In the genomic region with DNA sequence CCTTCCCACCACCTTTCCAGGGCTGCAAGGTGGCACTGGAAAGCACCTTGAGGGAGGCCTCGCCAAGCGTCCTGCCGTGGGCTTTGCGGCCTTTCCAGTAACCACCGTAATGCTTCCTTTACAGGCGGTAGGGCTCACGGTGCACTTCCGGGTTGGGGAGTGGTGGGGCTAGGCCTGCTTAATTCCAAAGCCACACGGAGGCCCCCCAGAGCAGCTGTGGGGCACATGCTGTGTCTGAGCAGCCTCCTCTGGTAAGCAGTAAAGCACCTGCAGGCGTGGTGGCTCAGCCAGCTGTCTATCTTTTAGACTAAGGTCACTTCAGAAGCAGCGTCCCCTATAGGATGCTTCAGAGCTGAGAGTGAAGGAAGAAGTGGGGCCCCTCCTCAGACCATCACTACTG, we compare ENCODE assay signal across 17 mouse cellular contexts.
"Had no signal": no experiment of that assay in that cellular context is flagged by ENCODE, and none has a peak within 500 bp of the region (broad histone marks: within the 10 kb centered on the region; RNA-seq: fewer than 3 reads in every experiment).

No protein-coding gene starts in this region.

- DNase-seq: kidney, adult 9 months; kidney, postnatal 10 days; kidney, postnatal 4 days; left cerebral cortex, postnatal 4 days; lung, adult 18-20 months; lung, postnatal 10 days; lung, postnatal 4 days; right cerebral cortex, postnatal 14 days had no signal

- H3K27me3 ChIP-seq: limb, embryonic 13.5 days; midbrain, embryonic 15.5 days; neural tube, embryonic 13.5 days had no signal

- ATAC-seq: inflammation-experienced regulatory T-cells, adult 6 months; intestine, postnatal 0 days; midbrain, embryonic 15.5 days had no signal

- H3K4me3 ChIP-seq: layer of hippocampus, adult 2 months; limb, embryonic 13.5 days; midbrain, embryonic 10.5 days; midbrain, embryonic 15.5 days; neural tube, embryonic 13.5 days had no signal

- H3K4me1 ChIP-seq: limb, embryonic 13.5 days; midbrain, embryonic 15.5 days had no signal

- H3K27ac ChIP-seq: layer of hippocampus, adult 2 months; limb, embryonic 13.5 days; liver, embryonic 14.5 days; midbrain, embryonic 10.5 days; midbrain, embryonic 15.5 days; neural tube, embryonic 13.5 days; stomach, postnatal 0 days had no signal
